Mouse (Mus musculus) layer of hippocampus, adult 9-10 months (tissue): ENCODE data around the gene Spata2.
A peak's percentile ranks its signal among the peaks of the same experiment; 100 is the strongest.

Experiments used
- DNase-seq: peaks from one replicate; pipeline ENCODE4 v3.0.0; 2022; ENCODE audit warnings: low spot score

The Spata2 gene

DNA sequence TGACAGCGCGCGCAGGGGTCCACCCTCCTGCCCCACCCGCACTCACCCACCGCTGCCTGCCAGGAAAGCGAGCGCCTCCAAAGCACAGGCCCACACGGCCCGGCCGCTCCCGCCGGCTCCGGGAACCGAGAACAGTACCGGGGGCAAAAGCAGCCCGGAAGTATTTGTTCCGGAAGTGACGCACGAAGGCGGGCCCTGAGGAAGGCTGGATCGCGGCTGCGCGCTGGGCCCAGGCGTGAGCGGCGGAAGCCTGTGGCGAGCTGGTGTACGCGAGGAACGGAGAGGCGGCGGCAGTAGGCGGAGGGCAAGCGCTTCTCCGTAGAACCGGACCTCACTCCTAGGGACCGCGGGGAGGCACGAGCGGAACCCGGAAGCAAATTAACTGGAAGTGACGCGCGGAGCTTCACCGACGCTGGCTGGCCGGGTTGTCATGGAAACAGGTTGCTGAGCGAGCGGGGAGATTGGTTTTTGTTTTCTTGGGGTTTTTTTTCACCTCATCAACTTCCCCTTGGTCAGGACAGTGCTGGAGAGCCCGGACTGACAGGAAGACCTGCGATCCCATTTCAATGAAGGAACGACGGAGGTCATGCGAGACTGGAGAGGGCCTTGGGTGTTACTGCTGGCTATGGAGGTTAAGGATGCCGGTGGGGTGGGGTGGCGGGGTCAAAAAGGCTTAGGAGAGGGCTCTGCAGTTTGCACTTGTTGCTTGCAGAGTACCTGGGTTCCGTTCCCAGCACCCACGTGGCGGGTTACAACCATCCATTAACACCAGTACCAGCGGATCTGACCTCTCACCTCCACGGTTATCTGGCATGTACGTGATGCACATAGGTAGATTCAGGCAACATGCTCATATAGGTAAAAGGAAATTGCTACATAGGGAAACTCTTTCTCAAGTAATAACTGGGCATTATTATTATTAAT is at the start of gene Spata2:
Gene Spata2, minus strand, starts transcription at position 175 of the 924 bp plus-strand sequence.
- peak; percentile 85 for DNase-seq

DNA sequence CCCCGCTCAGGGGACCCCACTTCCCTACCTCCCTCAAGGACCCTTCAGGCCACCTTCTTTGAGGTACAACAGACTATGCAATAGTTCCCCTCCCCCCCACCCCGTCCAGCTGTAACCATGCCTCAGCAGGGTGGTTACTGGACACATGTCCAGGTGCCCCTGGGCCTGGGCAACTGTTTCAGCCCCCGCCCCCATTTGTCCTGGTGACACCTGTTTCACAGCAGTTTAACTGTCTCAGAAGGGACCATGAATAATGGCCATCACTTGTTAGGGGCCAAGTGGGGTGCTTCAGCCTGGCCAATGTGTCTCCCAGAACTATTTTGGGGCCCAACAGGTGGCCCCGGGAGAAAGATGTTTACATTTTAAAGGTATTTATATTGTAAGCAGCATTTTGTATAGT is 49.7 kb upstream of the Spata2 start:
- no peak for DNase-seq

DNA sequence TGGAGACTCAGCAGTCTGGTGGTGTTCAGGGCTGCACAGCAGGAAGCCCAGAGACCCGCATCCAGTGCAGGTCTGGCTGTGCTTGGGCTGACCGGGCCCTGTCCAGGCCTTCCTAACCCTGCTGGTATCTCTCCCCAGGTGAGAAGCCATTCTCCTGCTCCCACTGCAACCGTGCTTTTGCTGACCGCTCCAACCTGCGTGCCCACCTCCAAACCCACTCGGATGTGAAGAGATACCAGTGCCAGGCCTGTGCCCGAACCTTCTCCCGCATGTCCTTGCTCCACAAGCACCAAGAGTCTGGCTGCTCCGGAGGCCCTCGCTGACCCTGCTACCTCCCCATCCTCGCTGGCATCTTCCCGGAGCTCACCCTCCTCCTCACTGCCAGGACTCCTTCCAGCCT is 49.1 kb upstream of the Spata2 start:
- no peak for DNase-seq

DNA sequence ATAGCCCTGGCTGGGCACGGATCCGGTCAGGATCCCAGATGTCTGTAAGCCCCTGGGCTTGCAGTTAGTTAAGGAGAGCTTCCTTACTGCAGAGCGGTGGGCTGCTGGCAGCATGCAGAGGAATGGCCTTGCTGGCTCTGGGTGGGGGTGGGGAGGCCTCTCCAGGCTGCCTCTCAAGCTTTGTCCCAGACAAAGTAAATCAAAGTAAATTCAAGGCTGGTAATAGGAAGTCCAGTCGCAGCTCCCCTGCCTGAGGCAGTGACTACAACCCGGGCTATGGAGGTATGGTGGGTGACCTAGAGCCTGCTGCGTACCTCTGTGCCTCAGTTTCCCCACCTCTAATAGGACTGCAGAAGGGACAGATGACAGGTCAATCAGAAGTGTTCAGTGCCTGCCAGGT is 48.6 kb upstream of the Spata2 start:
- DNase-seq = no peak

DNA sequence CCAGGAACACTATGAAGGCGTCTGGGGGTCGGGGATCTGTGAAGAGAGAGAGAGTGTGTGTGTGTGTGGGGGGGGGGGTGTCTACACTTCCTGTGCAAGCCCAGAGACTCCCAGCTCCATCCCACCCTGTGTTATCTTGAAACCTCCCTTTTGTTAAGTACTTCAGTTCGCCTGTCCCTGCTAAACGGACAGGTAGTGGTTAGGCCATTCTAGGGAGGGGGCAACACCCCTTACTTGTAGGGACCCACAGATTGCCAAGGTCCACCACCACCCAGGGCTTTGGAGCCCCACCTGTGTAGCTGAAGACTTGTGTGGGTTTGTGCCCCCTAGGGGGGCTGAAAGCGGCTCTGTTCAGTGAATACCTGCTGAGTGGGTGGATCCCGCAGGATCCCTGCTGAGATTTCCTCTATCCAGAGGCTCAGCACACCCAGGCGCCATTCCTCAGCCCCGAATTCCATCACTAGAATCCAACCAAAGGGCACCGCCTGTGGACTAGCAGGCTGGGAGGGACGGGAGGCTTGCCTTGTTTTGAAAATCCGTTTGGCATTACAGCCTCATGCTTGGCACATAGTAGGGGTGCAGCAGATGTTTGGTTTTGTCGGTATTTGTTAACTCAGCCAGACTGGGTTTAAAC is 47.9 kb upstream of the Spata2 start:
- no peak for DNase-seq

DNA sequence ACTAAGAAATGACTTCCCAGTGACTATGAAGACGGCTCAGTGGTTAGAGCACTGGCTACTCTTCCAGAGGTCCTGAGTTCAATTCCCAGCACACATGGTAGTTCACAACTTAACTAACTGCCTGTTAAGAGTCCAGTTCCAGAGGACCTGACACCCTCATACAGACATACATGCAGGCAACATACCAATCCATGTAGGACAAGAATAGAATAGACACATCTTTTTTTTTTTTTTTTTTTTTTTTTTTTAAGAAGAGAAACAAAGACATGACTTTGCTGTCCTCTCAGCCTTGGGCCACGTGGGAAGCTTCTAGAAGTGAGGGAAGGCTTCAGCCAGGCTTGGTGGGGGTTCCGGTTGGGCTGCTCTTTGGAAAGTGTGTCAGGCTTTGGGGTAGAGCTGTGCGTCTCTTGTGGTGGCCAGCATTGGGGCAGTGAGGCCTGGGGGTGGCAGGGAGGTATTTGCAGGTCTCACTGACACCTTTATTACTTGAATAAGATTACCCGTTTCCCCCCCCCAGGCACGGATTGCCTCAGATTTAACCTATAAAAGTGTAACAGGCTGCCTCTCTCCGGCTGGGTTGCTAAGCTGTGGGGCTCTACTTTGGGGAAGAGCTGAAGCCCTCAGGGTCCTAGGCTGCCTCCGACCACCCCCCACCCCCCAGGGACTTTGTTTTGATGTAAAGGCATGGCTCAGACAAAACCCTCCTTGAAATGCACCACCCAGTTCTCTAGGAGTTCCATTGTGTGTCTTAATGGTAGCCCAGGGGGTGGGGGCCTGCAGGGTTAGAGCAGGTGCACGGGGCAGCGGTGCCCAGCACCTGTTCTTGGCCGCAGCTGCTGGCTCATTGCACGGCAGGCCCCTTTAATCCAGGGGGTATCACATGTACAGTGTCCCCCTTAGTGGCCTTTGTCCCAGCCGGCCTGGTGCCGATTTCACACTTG is 47.1 kb upstream of the Spata2 start:
- no peak for DNase-seq

DNA sequence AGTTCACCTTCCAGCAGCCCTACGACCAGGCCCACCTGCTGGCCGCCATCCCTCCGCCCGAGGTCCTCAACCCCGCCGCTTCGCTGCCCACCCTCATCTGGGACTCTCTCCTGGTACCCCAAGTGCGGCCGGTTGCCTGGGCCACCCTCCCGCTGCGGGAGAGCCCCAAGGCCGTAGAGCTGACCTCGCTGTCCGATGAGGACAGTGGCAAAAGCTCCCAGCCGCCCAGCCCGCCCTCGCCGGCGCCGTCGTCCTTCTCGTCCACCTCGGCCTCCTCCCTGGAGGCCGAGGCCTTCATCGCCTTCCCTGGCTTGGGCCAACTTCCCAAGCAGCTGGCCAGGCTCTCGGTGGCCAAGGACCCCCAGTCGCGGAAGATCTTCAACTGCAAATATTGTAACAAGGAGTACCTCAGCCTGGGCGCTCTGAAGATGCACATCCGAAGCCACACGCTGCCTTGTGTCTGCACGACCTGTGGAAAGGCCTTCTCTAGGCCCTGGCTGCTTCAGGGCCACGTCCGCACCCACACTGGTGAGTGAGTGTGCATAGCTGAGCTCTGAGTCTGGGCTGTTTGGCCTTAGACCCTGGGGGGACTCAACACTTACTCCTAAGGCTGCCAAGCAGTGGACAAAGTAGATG is 46.1 kb upstream of the Spata2 start:
- no peak for DNase-seq

DNA sequence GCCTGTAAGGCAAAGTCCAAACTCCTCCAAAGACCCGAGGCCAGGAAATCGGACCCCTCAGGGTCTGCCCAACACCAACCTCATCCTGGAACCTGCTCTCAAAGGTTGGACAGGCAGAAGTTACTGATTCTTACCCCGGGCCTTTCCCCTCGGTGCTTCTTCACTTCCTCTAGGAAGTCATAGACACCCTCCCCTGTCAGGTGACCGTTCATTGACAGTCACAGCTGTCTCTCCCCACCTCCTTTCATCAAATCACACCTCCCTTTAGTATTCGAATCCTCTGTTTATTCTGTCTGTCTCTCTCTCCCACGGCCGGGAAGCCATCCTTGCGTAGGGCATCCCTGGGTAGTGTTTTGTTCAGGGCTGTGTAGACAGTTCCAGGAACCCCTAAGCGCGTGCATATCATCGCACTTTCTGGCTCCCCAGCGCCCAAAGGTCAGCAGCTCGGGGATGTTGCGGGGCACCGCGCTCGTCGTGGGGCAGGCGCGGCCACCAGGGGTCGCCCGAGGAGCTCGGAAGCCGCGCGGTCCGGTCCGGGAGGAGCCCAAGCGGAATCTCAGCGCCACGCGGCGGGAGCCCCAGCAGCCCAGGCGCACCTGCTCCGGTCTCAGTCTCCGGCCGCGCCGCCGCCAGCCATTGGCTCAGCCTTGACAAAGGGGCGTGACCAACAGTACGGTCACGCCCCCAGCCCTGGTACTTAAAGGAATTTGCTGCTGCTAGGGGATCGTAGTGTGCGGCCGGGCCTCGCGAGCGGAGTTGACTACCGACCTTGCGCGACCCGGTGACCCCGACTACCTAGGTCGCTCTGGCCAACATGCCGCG is 45.0 kb upstream of the Spata2 start, which contains the start of gene Snai1:
Gene Snai1, plus strand, starts transcription at position 720 of the 822 bp plus-strand sequence.
- DNase-seq = peak; percentile 21

DNA sequence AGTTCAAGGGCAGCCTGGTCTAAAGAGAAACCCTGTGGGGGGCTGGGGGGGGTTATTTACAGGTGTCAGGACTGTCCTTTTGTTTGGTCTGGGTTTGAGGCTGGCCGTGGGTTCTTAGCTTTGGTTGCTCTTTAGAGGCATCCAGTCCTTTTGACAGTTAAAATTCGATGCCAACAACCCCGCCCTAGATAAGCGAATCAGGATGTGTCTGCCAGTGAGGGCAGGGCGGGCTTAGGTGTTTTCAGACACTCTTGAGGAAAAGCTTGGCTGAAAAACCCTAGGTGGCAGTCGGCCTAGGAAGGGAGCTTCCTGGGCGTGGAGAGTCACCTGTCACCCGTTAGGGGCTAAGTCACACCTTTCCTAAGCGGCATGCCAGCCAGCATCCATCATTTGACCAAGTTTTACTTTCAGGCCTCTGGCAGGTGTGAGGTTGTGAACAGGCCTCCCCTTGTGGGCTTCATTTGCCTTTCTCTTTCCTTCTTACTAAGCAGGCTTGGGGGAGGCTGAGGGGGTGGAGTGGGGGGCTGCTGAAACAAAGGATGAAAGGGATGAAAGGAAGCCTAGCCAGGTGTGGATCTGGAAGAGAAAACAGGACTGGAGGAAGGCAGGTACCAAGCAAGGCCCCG is 43.7 kb upstream of the Spata2 start:
- no peak for DNase-seq

DNA sequence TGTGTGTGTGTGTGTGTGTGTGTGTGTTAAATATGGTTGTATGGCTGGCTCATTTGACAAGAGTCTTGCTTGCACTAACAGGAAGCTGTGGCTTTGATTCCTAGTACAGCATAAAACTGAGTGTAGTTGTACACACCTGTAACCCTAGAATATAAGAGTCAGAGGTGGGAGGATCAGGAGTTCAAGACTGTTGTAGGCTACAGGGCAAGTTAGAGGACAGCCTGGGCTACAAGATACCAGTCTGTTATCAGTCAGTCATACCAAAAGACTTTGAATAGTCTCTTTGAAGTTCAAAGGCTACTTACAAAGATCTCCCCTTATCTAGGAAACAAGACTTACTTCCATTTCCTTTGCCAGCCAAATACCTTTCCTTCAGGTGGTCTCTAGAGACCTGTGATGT is 41.2 kb upstream of the Spata2 start:
- no peak for DNase-seq

DNA sequence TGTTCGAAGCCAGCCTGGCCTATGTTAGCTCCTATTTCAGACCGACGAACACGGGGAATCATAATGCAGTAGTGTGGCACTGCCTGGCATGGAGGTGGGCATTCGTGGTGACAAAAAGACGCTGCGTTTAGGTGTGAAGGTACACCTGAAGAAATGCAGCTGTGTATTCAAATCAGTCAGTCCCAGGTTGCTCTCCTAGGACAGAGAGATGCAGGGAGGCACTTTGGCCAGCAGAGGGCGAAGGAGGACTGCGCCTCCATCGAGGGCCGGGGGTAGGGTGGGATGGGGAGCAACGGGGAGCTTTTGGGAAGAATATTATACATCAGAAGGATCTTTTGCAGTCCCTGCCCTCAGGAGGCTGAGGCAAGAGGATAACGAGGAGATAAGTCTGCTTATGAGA is 39.4 kb upstream of the Spata2 start:
- DNase-seq = no peak

DNA sequence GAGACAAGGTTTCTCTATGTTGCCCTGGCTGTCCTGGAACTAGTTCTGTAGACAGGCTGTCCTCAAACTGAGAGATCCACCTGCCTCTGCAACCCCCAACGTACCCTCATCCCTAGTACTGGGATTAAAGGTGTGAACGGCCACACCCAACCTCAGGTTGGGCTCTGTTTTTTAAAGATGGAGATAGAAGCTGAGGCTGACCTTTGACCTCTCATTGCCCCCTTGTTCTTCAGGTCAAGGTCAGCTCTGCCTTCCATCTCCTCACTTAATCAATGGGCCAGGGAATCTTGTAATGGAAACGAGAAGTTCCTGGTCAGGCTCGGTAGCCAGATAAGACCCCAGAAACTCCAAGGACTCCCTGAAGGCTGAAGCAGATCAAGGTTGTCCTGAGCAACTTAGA is 37.8 kb upstream of the Spata2 start:
- no peak for DNase-seq

DNA sequence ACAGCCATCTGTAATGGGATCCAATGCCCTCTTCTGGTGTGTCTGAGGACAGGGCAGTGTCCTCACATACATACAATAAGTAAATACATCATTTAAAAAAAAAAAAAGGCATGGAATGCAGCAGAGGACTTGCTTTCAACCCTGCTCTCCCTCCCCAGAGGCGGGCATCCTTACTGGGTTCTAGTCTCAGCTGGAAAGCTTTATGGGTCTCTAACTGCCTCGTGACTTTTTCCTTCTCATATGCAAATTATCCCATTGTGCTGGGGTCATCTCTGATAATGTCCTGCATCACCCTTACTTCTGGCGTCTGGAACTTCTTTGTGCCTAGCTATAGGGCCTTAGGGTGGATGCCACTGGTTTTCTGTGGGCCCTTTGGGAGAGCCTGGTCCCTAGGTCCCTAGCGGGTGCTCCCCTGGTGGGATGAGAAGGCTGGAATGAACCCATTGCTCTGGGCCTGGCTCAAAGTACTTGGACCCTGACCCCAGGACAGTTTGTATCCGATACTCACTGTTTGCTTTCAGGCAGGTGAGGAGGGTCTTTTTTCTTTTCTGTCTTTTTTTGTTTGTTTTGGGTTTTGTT is 37.3 kb upstream of the Spata2 start:
- DNase-seq = no peak

DNA sequence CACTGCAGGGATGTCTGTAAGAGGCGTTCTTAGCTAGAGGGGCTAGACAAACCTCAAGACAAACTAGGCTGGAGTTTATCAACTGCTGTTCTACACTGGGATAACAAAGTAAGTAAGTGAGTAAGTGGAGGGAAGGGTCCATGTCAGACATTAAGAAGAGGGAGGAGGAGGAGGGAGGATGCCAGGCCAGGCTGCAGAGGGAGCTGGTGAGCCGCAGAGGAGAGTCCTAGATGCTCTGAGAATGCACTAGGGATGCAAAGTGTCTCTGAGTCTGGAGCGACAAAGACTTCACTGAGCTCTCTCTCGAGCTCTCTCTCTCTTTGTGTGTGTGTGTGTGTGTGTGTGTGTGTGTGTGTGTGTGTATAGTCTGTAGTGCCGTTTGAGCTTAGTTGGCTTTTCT is 35.6 kb upstream of the Spata2 start:
- DNase-seq = no peak

DNA sequence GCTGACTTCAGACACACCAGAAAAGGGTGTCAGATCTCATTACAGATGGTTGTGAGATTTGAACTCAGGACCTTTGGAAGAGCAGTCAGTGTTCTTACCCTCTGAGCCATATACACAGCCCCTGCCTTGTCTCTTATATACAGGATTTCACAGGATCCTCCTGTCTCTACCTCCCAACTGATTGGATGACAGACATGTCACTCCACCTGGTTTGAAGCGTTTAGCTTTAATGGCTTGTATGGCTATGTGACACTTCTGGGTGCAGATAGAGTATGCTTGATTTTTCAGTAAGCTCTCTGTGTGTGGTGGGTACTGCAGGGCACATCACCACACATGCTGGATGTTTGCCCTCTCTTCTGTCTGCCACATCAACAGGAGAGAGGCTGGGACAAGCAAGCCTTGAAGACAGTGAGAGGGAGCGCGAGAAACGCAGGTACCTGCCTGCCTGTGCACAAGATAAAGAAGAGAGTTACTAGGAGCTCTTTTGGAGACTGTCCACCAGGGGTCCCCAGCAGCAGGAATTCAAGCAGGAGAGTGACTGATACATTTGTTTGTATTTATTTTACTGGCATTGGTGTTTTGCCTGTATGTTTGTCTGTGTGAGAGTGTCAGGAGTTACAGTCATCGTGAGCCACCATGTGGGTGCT is 27.0 kb upstream of the Spata2 start:
- no peak for DNase-seq

DNA sequence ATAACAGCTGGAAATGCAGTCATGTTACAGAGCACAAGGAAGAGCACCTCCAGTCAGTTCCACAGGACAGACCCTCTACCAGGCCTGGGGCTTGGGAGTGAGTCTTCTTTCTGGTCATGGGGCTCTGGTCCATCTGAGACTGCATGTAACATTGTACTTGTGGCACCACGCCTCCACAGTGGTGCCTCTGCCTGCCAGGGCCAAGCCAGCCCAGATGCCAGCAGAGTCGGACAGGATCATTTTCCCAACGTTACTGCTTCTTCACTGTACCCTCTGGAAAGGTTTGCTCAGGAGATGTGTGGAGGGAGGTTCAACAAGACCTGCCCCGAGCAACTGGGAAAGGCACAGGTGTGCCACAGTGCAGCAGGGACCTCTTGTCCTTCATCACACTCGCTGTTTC is 23.0 kb upstream of the Spata2 start:
- DNase-seq = no peak

DNA sequence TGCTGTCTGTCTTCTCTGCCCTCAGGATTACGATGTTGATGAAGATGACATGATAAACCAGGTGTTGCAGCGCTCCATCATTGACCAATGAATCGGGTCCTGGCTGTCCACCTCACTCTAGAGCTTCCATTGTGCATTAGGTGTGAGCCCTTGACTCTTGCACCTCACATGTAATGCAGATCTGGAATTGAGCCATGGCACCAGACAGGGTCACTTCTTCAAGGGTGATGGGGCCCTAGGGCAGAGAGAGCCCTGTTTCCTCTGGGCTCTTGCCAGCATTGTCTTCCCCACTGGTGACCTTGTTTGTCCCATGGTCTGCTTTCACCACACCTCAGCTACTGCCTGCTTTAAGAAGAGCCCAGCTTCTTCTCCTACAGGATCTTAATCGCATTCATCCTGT is 22.0 kb upstream of the Spata2 start:
- no peak for DNase-seq

DNA sequence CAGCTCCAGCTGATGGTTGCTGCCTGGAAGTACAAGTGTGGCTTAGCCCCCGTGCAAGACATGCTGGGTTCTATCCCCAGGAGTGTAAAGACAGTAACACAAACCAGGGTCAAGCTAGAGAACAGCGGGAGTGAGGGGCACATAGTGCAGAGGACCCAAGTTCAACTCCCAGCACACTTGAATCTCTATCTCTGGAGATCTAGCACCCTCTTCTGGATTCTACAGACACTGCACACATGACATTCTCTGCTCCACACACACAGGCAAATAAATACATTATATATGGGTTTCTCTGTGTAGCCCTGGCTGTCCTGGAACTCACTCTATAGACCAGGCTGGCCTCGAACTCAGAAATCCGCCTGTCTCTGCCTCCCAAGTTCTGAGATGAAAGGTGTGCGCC is 20.3 kb upstream of the Spata2 start:
- no peak for DNase-seq

DNA sequence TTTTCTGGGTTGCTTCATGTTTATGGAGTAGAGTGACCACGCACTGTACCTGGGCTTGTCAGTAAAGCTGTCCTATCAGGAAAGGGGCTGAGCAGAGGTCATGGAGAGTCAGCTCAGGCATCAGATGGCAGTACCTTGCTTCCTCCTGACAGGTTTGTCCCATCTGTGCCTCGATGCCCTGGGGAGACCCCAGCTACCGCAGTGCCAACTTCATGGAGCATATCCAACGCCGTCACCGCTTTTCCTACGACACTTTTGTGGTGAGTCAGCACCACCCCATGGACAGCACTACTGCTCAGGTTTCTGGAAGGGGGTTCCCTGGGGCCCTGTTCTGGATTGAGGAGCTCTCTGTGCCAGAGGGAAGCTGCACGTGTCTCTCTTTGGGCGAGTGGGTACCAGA is 19.7 kb upstream of the Spata2 start:
- DNase-seq = no peak

DNA sequence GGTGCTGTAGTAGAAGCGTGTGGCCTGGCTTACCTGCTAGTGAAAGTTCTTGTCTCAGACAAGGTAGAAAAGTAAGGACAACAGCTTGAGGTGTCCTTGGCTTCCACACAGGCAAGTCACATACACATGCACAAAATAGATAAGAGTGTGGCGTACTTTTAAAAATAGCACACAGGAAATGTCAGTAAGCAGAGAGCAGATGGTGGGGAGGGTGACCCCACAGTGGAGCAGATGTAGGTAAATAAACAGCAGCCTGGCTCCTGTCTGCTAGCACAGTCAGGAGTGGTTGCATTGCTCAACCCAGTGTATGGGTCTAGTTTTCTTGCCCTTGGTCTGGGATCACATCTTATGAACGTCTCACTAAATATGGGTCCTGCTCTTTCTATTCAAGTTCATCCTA is 17.8 kb upstream of the Spata2 start:
- no peak for DNase-seq
